Mouse (Mus musculus): ENCODE results near the gene Cd81.

DNA sequence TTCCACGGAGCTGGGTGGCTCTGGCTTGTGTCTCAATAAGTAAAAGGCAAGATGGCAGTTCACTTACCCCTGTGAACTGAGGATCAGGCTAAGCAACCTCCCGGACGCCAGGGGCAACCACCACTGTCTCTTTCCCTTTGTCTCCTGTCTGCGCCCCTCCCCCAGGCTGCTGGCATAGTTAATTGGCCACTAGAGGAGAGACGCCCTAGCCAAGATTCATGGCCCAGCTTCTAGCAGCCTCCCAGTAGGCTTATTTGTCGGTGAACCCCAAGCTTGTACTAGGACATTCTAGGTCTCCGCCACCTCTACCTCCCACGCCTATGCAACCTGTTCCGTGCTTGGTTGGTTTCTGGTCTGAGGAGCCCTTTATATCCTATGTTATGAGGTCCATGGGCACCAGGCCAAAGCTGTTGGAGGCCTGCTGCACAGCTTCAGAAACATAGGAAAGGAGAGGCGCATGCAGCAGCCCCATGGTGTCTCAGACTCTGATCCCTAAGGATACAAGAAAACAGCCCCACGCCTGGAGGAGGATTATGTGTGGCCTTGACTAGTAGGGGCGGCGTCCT, 15.9 kb downstream of the Cd81 start:
- TF ChIP-seq CTCF (IDR thresholded peaks at IDR 0.05; ENCODE audit: extremely low read depth, insufficient read depth, low read length) (no peak), POLR2A (IDR thresholded peaks at IDR 0.05; ENCODE audit: extremely low read depth, insufficient read depth, low read length) (no peak)

Data from cortical plate, adult 2 months (tissue).